ENCODE assay signal across 21 mouse cellular contexts in the genomic region with DNA sequence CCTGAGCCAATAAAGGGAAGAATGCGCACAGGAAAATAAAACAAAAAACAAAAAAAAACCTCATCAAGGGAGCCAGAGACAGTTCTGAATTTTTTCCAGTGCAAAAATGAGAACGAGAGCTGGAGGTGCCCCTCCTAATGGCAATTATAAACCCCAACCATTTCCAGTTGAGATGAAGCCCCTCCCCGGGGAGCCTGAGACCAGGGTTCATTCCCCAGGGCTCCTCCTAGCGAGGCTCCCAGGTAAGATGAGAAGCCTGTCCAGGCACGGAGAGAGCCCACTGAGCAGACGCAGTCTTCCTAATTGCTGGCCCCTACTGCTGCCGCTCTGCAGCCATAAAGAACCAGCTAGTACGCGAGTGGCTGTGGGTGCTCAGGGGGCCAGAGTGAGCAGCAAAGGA.
"Had no signal": no experiment of that assay in that cellular context is flagged by ENCODE, and none has a peak within 500 bp of the region (broad histone marks: within the 10 kb centered on the region; RNA-seq: fewer than 3 reads in every experiment).

No protein-coding gene starts in this region.

- H3K36me3 ChIP-seq: limb, embryonic 15.5 days; lung, embryonic 15.5 days; midbrain, embryonic 10.5 days; midbrain, embryonic 13.5 days; neural tube, embryonic 12.5 days; neural tube, embryonic 15.5 days; stomach, embryonic 15.5 days had no signal

- H3K4me3 ChIP-seq: limb, embryonic 15.5 days; lung, embryonic 15.5 days; megakaryocyte, embryonic 14.5 days; midbrain, embryonic 10.5 days; midbrain, embryonic 13.5 days; neural tube, embryonic 12.5 days; neural tube, embryonic 15.5 days; stomach, embryonic 15.5 days had no signal

- H3K4me2 ChIP-seq: limb, embryonic 15.5 days; liver, embryonic 11.5 days; lung, embryonic 15.5 days; midbrain, embryonic 13.5 days; neural tube, embryonic 12.5 days; neural tube, embryonic 15.5 days; stomach, embryonic 15.5 days had no signal

- H3K27me3 ChIP-seq: limb, embryonic 15.5 days; lung, embryonic 15.5 days; midbrain, embryonic 13.5 days; neural tube, embryonic 12.5 days; neural tube, embryonic 15.5 days; stomach, embryonic 15.5 days had no signal

- H3K4me1 ChIP-seq: lung, embryonic 15.5 days; midbrain, embryonic 10.5 days; midbrain, embryonic 13.5 days; neural tube, embryonic 12.5 days; neural tube, embryonic 15.5 days; stomach, embryonic 15.5 days had no signal

- ATAC-seq: intestine, embryonic 16.5 days; midbrain, embryonic 13.5 days had no signal

- H3K9ac ChIP-seq: limb, embryonic 15.5 days; liver, embryonic 14.5 days; lung, embryonic 15.5 days; midbrain, embryonic 13.5 days; neural tube, embryonic 12.5 days; neural tube, embryonic 15.5 days; stomach, embryonic 15.5 days had no signal

- DNase-seq: kidney, adult 18-20 months; kidney, postnatal 10 days; kidney, postnatal 36 days; lung, adult 18-20 months; lung, postnatal 10 days; lung, postnatal 36 days; retina, postnatal 1 day; right cerebral cortex, postnatal 25 days; spleen, adult 18-20 months; thymus, postnatal 25 days had no signal

- H3K9me3 ChIP-seq: limb, embryonic 15.5 days; lung, embryonic 15.5 days; megakaryocyte, embryonic 14.5 days; midbrain, embryonic 10.5 days; midbrain, embryonic 13.5 days; neural tube, embryonic 12.5 days; neural tube, embryonic 15.5 days; stomach, embryonic 15.5 days had no signal

- H3K27ac ChIP-seq: limb, embryonic 15.5 days; liver, embryonic 14.5 days; lung, embryonic 15.5 days; midbrain, embryonic 10.5 days; midbrain, embryonic 13.5 days; neural tube, embryonic 12.5 days; neural tube, embryonic 15.5 days; stomach, embryonic 15.5 days had no signal
